Comparison of ENCODE assay signal across 7 mouse cellular contexts in genomic region chr1:59609458-59609857, GRCm38 (mm10).
A peak's percentile ranks its signal among the peaks of the same experiment; 100 is the strongest.
DNase-seq lines count a peak whose midpoint lies in the region; ATAC-seq and TF ChIP-seq lines count a peak whose summit lies in the region.

No protein-coding gene starts in this region.

- no peak for ATAC-seq in kidney, postnatal 0 days (replicated peaks; ENCODE audit: low FRiP score, low read depth)
- no peak for ATAC-seq in forebrain, embryonic 13.5 days

- in situ Hi-C loops in CH12.LX (cut with MboI; ENCODE audit: low pct_ligation_motif_present, low pct_unique_long_range_greater_than_20kb, low sequenced_read_pairs) = loop anchor here (5.0 to 25.0 kb wide), 3 partner anchors 42 to 297 kb away; no protein-coding TSS in a partner anchor

- no peak for DNase-seq in kidney, postnatal 0 days (ENCODE audit: low spot score)
- no peak for DNase-seq in kidney, adult 8-10 months
- DNase-seq in A20 (ENCODE audit: low read depth, low spot score) (peak; percentile 45), CH12.LX (ENCODE audit: extremely low read depth) (peak; percentile 74)
- no peak for DNase-seq in left cerebral cortex, postnatal 4 days

- no peak overlapping the region for H3K4me2 ChIP-seq in kidney, postnatal 0 days (ENCODE audit: low read length)
- peak overlapping the region; percentile 24; the same call in 1 of the 2 replicates for H3K4me2 ChIP-seq in CH12.LX (ENCODE audit: insufficient read depth, low read depth, poor library complexity, severe bottlenecking)
- H3K4me2 ChIP-seq in forebrain, embryonic 13.5 days = no peak overlapping the region

- H3K36me3 ChIP-seq in kidney, postnatal 0 days (ENCODE audit: insufficient read depth, low read length) = no peaks in the 10 kb centered on the region
- no peaks in the 10 kb centered on the region for H3K36me3 ChIP-seq in CH12.LX (replicated peaks in 1 of 2; ENCODE audit: control insufficient read depth in 1 of 2, insufficient read depth in 1 of 2, low read length in 1 of 2)
- no peaks in the 10 kb centered on the region for H3K36me3 ChIP-seq in forebrain, embryonic 13.5 days (ENCODE audit: poor library complexity, severe bottlenecking)

- TF ChIP-seq EP300 in CH12.LX (IDR thresholded peaks at IDR 0.05; ENCODE audit: low read length) = no peak

- peak; percentile 59 for TF ChIP-seq CTCF in kidney, postnatal 0 days (IDR thresholded peaks at IDR 0.05; ENCODE audit: low read depth)
- peak; percentile 73 to 80; a peak in 3 of 4 replicates for TF ChIP-seq CTCF in CH12.LX (conservative IDR thresholded peaks at IDR 0.05 in 1 of 2, IDR thresholded peaks at IDR 0.05 in 1 of 2; ENCODE audit: low read depth in 2 of 2, low read length in 2 of 2)
- peak; percentile 70; the same call in 1 of the 2 replicates for TF ChIP-seq CTCF in embryonic fibroblast, embryonic 13.5 days (IDR thresholded peaks at IDR 0.05; ENCODE audit: borderline replicate concordance, insufficient read depth, low read length)

- WGBS in kidney, postnatal 0 days = 82% methylated on average over 4 of the region's 4 CpGs
- WGBS in forebrain, embryonic 13.5 days = 74% methylated on average over 4 of the region's 4 CpGs

- TF ChIP-seq RAD21 in CH12.LX (IDR thresholded peaks at IDR 0.05; ENCODE audit: low read depth, low read length) = peak; percentile 20

- no peak overlapping the region for H3K4me3 ChIP-seq in kidney, postnatal 0 days (replicated peaks; ENCODE audit: low read depth, low read length)
- no peak overlapping the region for H3K4me3 ChIP-seq in CH12.LX (replicated peaks in 1 of 3; ENCODE audit: low read depth in 2 of 3, low read length in 2 of 3, poor library complexity in 1 of 3)
- H3K4me3 ChIP-seq in embryonic fibroblast, embryonic 13.5 days (ENCODE audit: insufficient read depth, low read length) = no peak overlapping the region
- H3K4me3 ChIP-seq in forebrain, embryonic 13.5 days = no peak overlapping the region

- H3K27ac ChIP-seq in kidney, postnatal 0 days = 0 out of 2 replicates have a peak overlapping the region, but pooled peaks have one; percentile 43
- peak overlapping the region; percentile 98; the same call in 1 of the 2 replicates for H3K27ac ChIP-seq in CH12.LX (ENCODE audit: insufficient read depth, low read depth)
- peak overlapping the region; percentile 80 for H3K27ac ChIP-seq in embryonic fibroblast, embryonic 13.5 days (ENCODE audit: insufficient read depth, low read length)
- H3K27ac ChIP-seq in forebrain, embryonic 13.5 days = no peak overlapping the region

- H3K79me2 ChIP-seq in CH12.LX (replicated peaks; ENCODE audit: control insufficient read depth, extremely low read depth, insufficient read depth, poor library complexity, severe bottlenecking) = no peaks in the 10 kb centered on the region

- intact Hi-C loops in left cerebral cortex, postnatal 4 days (cut with DNase I) = no loop called here

- 0 out of 2 replicates have a peak, but pooled peaks cover 3% of the 10 kb centered on the region for H3K4me1 ChIP-seq in kidney, postnatal 0 days (replicated peaks; ENCODE audit: insufficient read depth, low read length)
- H3K4me1 ChIP-seq in CH12.LX (ENCODE audit: control insufficient read depth in 1 of 2, insufficient read depth in 2 of 2) = peaks cover 10 to 40% of the 10 kb centered on the region in 2 experiments
- no peaks in the 10 kb centered on the region for H3K4me1 ChIP-seq in embryonic fibroblast, embryonic 13.5 days (ENCODE audit: control insufficient read depth, insufficient read depth, low read length)
- no peaks in the 10 kb centered on the region for H3K4me1 ChIP-seq in forebrain, embryonic 13.5 days

- no peak overlapping the region for H3K9ac ChIP-seq in kidney, postnatal 0 days (ENCODE audit: low read depth, low read length)
- H3K9ac ChIP-seq in CH12.LX (ENCODE audit: insufficient read depth, low read depth) = 0 out of 2 replicates have a peak overlapping the region, but pooled peaks have one; percentile 41
- H3K9ac ChIP-seq in forebrain, embryonic 13.5 days = no peak overlapping the region

- H3K27me3 ChIP-seq in kidney, postnatal 0 days (ENCODE audit: insufficient read depth, low read length) = no peaks in the 10 kb centered on the region
- H3K27me3 ChIP-seq in CH12.LX (replicated peaks) = no peaks in the 10 kb centered on the region
- H3K27me3 ChIP-seq in forebrain, embryonic 13.5 days = no peaks in the 10 kb centered on the region

- no peaks in the 10 kb centered on the region for H3K9me3 ChIP-seq in kidney, postnatal 0 days (replicated peaks; ENCODE audit: low read length)
- H3K9me3 ChIP-seq in CH12.LX (replicated peaks; ENCODE audit: low read length) = no peaks in the 10 kb centered on the region
- H3K9me3 ChIP-seq in forebrain, embryonic 13.5 days (replicated peaks) = no peaks in the 10 kb centered on the region

- TF ChIP-seq POLR2A in CH12.LX (IDR thresholded peaks at IDR 0.05; ENCODE audit: low read depth, low read length) = no peak
- no peak for TF ChIP-seq POLR2A in embryonic fibroblast, embryonic 13.5 days (IDR thresholded peaks at IDR 0.05; ENCODE audit: low read depth, low read length)

- dilution Hi-C loops in CH12.LX (cut with MboI; ENCODE audit: extremely low pct_ligation_motif_present, extremely low pct_unique_long_range_greater_than_20kb, low sequenced_read_pairs) = no loop called here

TF ChIP-seq in CH12.LX, 34 proteins besides CTCF, POLR2A, EP300 and RAD21:
- TF ChIP-seq ELF1 (IDR thresholded peaks at IDR 0.05; ENCODE audit: low read depth, low read length) = no peak
- TF ChIP-seq PAX5 (IDR thresholded peaks at IDR 0.05; ENCODE audit: low read length) = no peak
- no peak for TF ChIP-seq IRF4 (IDR thresholded peaks at IDR 0.05; ENCODE audit: low read depth, low read length)
- no peak for TF ChIP-seq MEF2A (IDR thresholded peaks at IDR 0.05; ENCODE audit: borderline replicate concordance, low read depth, low read length)
- peak; percentile 32 for TF ChIP-seq SMC3 (IDR thresholded peaks at IDR 0.05; ENCODE audit: low read depth, low read length)
- TF ChIP-seq E2F4 (IDR thresholded peaks at IDR 0.05; ENCODE audit: insufficient replicate concordance, low read depth, low read length) = no peak
- peak; percentile 80; the same call in 1 of the 2 replicates for TF ChIP-seq MAX (IDR thresholded peaks at IDR 0.05; ENCODE audit: low read length)
- TF ChIP-seq JUN (IDR thresholded peaks at IDR 0.05; ENCODE audit: insufficient read depth, low read depth, low read length) = no peak
- TF ChIP-seq TCF12 (IDR thresholded peaks at IDR 0.05; ENCODE audit: low read depth, low read length) = 0 out of 2 replicates have a peak, but pooled peaks have one; percentile 19
- TF ChIP-seq TBP (conservative IDR thresholded peaks at IDR 0.05; ENCODE audit: low read depth, low read length) = 0 out of 2 replicates have a peak, but pooled peaks have one; percentile 25
- TF ChIP-seq MYC (IDR thresholded peaks at IDR 0.05; ENCODE audit: low read depth, low read length) = peak; percentile 95
- TF ChIP-seq USF1 (IDR thresholded peaks at IDR 0.05; ENCODE audit: low read depth, low read length) = no peak
- TF ChIP-seq MAZ (IDR thresholded peaks at IDR 0.05; ENCODE audit: low read depth, low read length) = no peak
- TF ChIP-seq ZNF384 (IDR thresholded peaks at IDR 0.05; ENCODE audit: low read depth, low read length) = no peak
- TF ChIP-seq ZKSCAN1 (IDR thresholded peaks at IDR 0.05; ENCODE audit: borderline replicate concordance, low read depth, low read length) = no peak
- no peak for TF ChIP-seq KAT2A (IDR thresholded peaks at IDR 0.05; ENCODE audit: insufficient replicate concordance, low read length)

Comparison
In these comparisons a context has a peak if more than half of its experiments do, and no peak if none do; other contexts are left out.
1. DNase-seq: peak in A20 (single experiment) and CH12.LX (single experiment); none in kidney, postnatal 0 days (single experiment), kidney, adult 8-10 months (0 of 2) and left cerebral cortex, postnatal 4 days (single experiment).
2. Peak in every context shown above with its lines, with median percentiles within 50 percentile points of each other: CTCF ChIP-seq.